Mouse (Mus musculus): ENCODE results near the gene Otulin.

The Otulin gene

DNA sequence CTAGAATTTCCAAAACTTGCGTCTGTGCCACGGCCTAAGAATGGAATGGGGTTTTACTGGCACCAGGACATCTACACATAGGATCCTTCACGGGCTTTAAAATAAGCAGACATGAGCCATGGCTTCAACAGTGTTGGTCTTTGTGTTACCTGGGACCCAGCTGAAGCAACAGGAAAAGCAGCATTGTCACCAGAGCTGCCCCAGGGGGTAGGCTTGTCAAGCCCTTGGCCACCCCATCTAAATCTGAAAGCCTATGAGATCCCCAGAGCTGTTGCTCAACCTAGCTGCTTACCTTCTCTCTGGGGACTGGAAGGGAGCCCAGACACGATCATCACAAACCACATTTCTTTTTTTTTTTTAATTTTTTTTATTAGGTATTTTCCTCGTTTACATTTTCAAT, 132.4 kb downstream of the Otulin start:
- no peak for DNase-seq

DNA sequence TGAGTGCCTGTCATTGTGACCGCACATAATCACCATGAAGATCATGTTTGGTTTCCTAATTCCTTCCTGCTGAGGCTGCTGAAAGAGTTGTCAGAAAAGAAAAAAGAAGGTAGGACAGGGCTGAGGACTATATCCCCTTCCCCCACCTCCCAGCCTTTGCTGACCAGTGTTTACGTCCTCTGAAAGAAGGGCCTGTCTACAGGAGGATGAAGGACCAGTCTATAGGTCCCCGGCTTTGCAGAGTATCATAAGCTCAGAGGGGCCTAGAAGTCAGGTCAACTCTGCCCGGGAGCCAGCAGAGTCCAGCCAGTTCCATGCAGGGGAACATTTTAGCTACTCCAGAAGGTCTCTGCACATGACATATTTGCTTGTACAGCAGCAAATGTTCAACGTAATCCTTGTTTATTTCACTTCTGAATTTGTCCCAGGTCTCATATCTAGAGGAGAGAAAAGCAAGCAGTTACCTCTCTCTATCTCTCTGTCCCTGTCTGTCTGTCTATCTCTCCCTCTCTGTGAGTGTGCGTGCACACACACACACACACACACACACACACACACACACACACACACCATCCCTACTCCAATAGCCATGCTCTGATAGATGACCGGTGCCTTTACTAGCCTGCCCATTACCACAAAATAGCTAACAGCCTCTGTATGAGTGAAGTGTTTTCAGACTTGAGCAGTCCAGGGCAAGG, 133.0 kb downstream of the Otulin start:
- no peak for DNase-seq

DNA sequence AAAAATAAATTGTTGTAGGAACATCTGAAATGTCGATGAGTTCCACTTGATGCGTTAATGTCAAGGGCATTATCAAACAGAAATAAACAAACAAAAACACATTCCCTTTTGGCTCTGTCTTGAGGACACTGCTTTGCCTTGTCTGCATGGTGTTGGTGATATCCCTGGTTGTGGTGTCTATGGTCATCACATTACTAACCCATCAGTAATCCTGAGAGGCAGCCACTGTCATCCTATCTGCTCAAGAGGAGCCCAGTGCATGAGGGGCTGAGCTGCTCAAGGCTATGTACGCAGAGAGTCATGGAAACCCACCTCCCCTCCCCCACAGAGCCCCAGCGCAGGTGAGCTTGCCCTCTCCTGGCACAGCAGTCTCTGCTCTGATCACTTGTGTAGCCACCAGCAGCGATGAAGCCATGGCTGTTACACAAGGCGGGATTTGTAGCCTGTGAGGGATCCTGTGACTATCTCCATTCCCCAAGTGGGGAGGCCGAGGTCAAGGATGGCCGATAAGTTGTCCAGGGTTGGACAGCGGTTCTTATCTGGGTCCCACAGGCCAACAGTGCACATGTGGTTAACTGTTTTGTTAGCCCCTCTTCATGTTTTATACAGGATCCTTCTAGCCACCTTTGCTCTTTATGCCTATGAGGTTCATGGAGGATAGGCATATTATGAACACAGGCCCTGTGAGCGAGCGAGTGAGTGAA, 133.7 kb downstream of the Otulin start:
- no peak for DNase-seq

DNA sequence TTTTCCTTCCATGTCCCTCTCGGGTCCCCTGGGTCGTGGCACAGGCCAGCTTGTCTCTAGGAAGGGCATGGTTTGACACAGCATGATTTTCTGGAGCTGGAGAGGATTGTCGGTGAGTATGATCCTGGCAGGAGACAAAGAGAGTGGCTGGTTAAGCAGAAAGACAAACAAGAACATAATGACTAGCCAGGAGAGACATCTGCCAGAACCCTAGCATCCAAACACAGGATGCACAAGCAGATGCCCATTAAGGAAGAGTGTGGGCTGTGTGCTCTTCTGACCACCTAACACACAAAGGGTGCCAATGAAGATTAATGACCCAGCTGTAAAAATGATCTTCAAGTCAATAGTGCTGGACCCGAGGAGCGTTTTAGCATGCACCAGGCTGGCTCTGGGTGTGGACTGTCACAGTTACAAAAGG, 134.5 kb downstream of the Otulin start:
- DNase-seq = no peak

DNA sequence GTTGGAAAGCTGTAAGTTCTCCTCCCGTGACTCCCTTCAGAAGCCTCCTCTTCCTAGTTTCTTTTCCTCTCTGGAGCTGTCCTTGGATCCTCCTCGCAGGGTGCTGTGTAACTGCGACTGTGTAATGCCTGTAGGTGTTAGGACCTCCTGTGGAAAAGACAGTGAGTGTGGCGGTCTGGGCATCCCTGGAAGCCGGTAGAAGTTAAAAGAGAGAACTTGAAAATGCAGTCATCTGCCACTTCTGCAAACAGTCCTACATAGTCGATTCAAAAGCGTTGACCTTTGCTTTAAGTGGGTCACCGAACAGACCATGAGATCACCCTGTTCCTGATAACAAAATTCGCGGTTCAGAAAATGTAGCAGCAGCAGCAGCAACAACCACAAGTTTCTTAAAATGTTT, 137.0 kb downstream of the Otulin start:
- DNase-seq = no peak

DNA sequence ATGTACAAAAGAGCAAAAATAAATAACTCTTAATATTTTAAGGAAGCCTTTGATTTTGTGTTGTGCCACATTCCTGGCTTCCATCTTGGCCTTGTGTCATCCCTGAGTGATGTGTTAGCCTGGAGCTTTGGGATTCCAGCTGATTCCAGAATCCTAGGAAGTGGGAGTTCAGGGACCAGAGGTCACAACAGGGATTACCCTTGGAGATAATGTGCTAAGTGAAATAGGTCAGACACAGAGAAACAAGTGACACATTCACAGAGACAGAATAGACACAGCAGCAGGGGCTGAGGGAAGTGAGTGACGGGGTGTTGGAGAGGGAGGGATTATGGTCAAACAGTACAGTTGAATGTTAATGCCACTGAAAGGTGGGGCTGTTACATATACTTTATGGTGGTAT, 137.8 kb downstream of the Otulin start:
- no peak for DNase-seq
